Mouse (Mus musculus) midbrain, postnatal 0 days (tissue): ENCODE data around the gene Lsm3. TPM values are rescaled to one million over a fixed set of nuclear protein-coding genes. Genes with fewer than 3 reads are reported as not detected.

Experiments used
- ATAC-seq: fragments of 200-750 bp; cut with Nextera tagmentation; 2 replicates; pipeline ENCODE4 v1.8.0; 2017; ENCODE audit warnings: moderate number of reproducible peaks, mild to moderate bottlenecking, moderate TSS enrichment, moderate library complexity; ENCODE audit not compliant: low FRiP score
- DNase-seq: peaks from one replicate; pipeline ENCODE4 v3.0.0-alpha.2; 2015; ENCODE audit warnings: low spot score
- H3K27ac ChIP-seq: fragments of 300-500 bp; sonication (generic); 2 replicates; pipeline ENCODE4 v1.5.1; 2014; ENCODE audit warnings: low read depth, mild to moderate bottlenecking, low read length, mixed read lengths
- H3K27me3 ChIP-seq: fragments of 300-500 bp; sonication (generic); 2 replicates; pipeline ENCODE4 v1.6.1; 2014; ENCODE audit warnings: low read length, control low read depth, mixed read lengths; ENCODE audit not compliant: insufficient read depth
- H3K36me3 ChIP-seq: fragments of 300-500 bp; sonication (generic); 2 replicates; pipeline ENCODE4 v1.6.1; 2014; ENCODE audit warnings: low read length, control low read depth, mixed read lengths; ENCODE audit not compliant: insufficient read depth
- H3K4me1 ChIP-seq: fragments of 300-500 bp; sonication (generic); 2 replicates; pipeline ENCODE4 v1.6.1; 2014; ENCODE audit warnings: mild to moderate bottlenecking, control low read depth, antibody characterized with exemption, low read length, mixed read lengths; ENCODE audit not compliant: insufficient read depth
- H3K4me2 ChIP-seq: fragments of 300-500 bp; sonication (generic); 2 replicates; pipeline ENCODE4 v1.6.1; 2014; ENCODE audit warnings: low read depth, mild to moderate bottlenecking, low read length, mixed read lengths; ENCODE audit not compliant: poor library complexity, severe bottlenecking
- H3K4me3 ChIP-seq: fragments of 300-500 bp; sonication (generic); 2 replicates; pipeline ENCODE4 v1.5.1; 2014; ENCODE audit warnings: low read depth, mild to moderate bottlenecking, low read length, moderate library complexity
- H3K9ac ChIP-seq: fragments of 300-500 bp; sonication (generic); replicated peaks from 2 replicates; pipeline ENCODE4 v1.6.1; 2014; ENCODE audit warnings: mild to moderate bottlenecking, low read length, moderate library complexity, mixed read lengths; ENCODE audit not compliant: poor library complexity, severe bottlenecking
- H3K9me3 ChIP-seq: fragments of 300-500 bp; sonication (generic); 2 replicates; pipeline ENCODE4 v1.6.1; 2016; ENCODE audit warnings: low read length, control low read depth
- CTCF ChIP-seq: IDR thresholded peaks from 2 replicates; pipeline ENCODE4 v1.5.1; 2016; ENCODE audit warnings: antibody characterized with exemption, mild to moderate bottlenecking
- WGBS: fragments of 180-500 bp; shearing (Covaris S2); extraction: QIAGEN DNeasy Blood & Tissue Kit; methylation state at CpG from one replicate; pipeline ENCODE4 v1.1.7; 2014; 5-methylcytosine and 5-hydroxymethylcytosine counted together
- polyA plus RNA-seq: library from polyadenylated mRNA; unstranded; fragments of >200 nt; fragmentation: Nextera tagmentation; extraction: Ambion mirVana; gene quantifications from 2 replicates; pipeline ENCODE4 v1.2.1, GENCODE M21; 2015
- total RNA-seq: library from RNA; depleted of rRNA; stranded (reverse); fragments of >200 nt; gene quantifications from 2 replicates; pipeline ENCODE4 v1.2.3, GENCODE M21; 2014

Gene Lsm3
- total and polyA plus RNA-seq, 2 experiments from 2014 or later: 38.6 to 169 TPM

GRCm38 (mm10) chr6:91514737-91515362 is 878 bp upstream of the Lsm3 start:
- TF ChIP-seq CTCF: no peak
- 28% methylated on average over 10 of the region's 10 CpGs for WGBS
- DNase-seq: no peak

GRCm38 (mm10) chr6:91518454-91519020 is 2.8 kb downstream of the Lsm3 start:
- no peak overlapping the region for H3K4me2 ChIP-seq
- ATAC-seq (no peak), DNase-seq (no peak)
- H3K27ac ChIP-seq: no peak overlapping the region
- H3K36me3 ChIP-seq: peaks cover 49% of the 10 kb centered on the region
- no peak for TF ChIP-seq CTCF
- WGBS: 93% methylated on average over 7 of the region's 7 CpGs
- no peak overlapping the region for H3K4me3 ChIP-seq
- no peaks in the 10 kb centered on the region for H3K27me3 ChIP-seq
- no peaks in the 10 kb centered on the region for H3K9me3 ChIP-seq
- no peak overlapping the region for H3K9ac ChIP-seq
- no peaks in the 10 kb centered on the region for H3K4me1 ChIP-seq

More at GRCm38 (mm10) chr6:91514737-91515362, 878 bp upstream of the Lsm3 start:
- Histone ChIP-seq H3K4me2 (peak overlapping the region; percentile 74), H3K4me1 (no peaks in the 10 kb centered on the region), H3K36me3 (peaks cover 15% of the 10 kb centered on the region), H3K9ac (peak overlapping the region; percentile 87), H3K27ac (no peak overlapping the region), H3K9me3 (no peaks in the 10 kb centered on the region), H3K27me3 (no peaks in the 10 kb centered on the region), H3K4me3 (peak overlapping the region; percentile 87)
- ATAC-seq: no peak; the same call in 1 of the 2 replicates

DNA sequence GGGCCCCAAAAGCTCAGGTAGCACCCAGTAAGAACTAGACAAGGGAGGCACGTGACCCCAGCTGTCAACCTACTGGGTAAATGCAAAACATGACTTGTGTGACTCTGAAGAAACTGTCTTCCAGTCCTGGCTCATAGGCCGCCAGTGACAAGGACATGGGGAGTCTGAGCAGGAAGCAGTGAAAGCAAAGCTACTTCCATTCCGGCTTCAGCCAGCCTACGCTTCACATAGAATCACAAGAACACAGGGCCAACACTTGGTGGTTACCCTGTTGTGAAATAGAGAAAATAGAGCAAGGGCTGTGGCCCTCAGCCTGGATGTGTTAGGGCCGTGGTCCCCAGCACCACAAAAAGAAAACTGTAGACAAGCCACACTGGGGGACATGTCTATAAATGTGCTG is 7.1 kb downstream of the Lsm3 start:
- ATAC-seq (no peak), DNase-seq (no peak)
- Histone ChIP-seq H3K4me1 (no peaks in the 10 kb centered on the region), H3K27ac (no peak overlapping the region), H3K4me2 (no peak overlapping the region), H3K4me3 (no peak overlapping the region), H3K9ac (no peak overlapping the region), H3K9me3 (no peaks in the 10 kb centered on the region), H3K36me3 (peaks cover 61% of the 10 kb centered on the region), H3K27me3 (no peaks in the 10 kb centered on the region)
- WGBS: 93% methylated on average over 5 of the region's 5 CpGs
- TF ChIP-seq CTCF: no peak

- peaks cover 43% of the 10 kb centered on the region for H3K36me3 ChIP-seq
- DNase-seq: no peak
- no peak overlapping the region for H3K4me3 ChIP-seq
- no peaks in the 10 kb centered on the region for H3K9me3 ChIP-seq
- 89% methylated on average over 4 of the region's 4 CpGs for WGBS
- H3K27ac ChIP-seq: no peak overlapping the region
- TF ChIP-seq CTCF: no peak
- no peaks in the 10 kb centered on the region for H3K4me1 ChIP-seq
- no peaks in the 10 kb centered on the region for H3K27me3 ChIP-seq
- no peak overlapping the region for H3K9ac ChIP-seq
- H3K4me2 ChIP-seq: no peak overlapping the region
- ATAC-seq: no peak
These were observed 9.8 kb downstream of the Lsm3 start for GRCm38 (mm10) chr6:91525544-91525943.

DNA sequence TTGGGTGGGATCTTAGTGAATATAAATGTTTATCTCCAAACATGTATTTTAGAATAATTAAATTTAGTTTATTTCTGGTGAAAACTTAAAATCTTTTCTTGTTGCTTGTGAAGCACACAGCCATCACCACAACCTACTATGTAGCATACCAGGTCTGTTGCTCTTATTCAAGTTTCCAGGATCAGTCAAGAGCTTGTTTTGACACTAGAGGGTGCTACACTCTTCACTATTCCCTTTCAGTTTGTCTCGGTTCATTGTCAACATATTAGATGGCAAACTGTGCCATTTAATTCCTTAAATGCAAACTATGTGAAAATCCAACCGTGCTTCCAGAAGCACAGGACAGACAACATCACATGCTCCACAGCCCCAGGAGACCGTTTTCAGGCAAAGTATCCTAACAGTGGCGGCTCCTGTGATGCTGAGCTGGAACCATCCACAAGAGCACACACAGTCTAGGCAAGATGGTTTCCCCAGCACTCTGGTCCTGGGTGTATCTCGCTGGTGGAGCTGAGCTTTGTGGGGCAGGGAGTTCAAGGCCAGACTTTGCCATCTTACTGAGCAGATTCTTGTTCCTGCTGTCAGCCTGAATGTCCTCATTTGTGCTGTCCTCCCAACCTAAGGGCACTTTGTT is 11.6 kb downstream of the Lsm3 start:
- TF ChIP-seq CTCF: peak; percentile 90
- WGBS: 42% methylated on average over 5 of the region's 5 CpGs
- peak; percentile 84 for DNase-seq
- H3K27me3 ChIP-seq: no peaks in the 10 kb centered on the region
- H3K36me3 ChIP-seq: peaks cover 25% of the 10 kb centered on the region
- H3K9me3 ChIP-seq: no peaks in the 10 kb centered on the region
- no peak overlapping the region for H3K27ac ChIP-seq
- no peaks in the 10 kb centered on the region for H3K4me1 ChIP-seq
- ATAC-seq: peak; percentile 58; the same call in 1 of the 2 replicates
- no peak overlapping the region for H3K4me2 ChIP-seq
- H3K9ac ChIP-seq: no peak overlapping the region
- H3K4me3 ChIP-seq: no peak overlapping the region

DNA sequence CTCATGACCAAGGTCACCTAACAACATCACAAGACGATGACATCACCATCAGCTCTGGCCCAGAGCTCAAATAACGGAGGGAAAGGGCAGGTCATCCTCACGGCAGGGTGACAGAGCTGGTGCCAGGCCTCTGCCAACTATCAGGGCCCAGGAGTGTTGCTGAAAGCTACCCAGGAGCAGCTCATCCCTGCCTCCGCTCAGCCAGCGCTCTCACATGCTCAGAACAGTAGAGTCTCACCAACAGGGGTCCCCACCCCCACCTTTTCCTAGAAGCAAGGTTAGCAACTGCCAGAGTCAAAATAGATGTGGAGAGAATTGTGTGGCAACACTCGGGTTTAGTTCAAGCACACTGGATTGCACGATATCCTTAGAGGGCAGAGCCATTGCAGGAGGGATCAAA is 12.5 kb downstream of the Lsm3 start:
- ATAC-seq: no peak
- Histone ChIP-seq H3K9ac (no peak overlapping the region), H3K4me3 (no peak overlapping the region), H3K27ac (no peak overlapping the region), H3K4me1 (no peaks in the 10 kb centered on the region), H3K4me2 (no peak overlapping the region), H3K36me3 (peaks cover 17% of the 10 kb centered on the region), H3K27me3 (no peaks in the 10 kb centered on the region), H3K9me3 (no peaks in the 10 kb centered on the region)
- no peak for TF ChIP-seq CTCF
- WGBS: 89% methylated on average over 7 of the region's 7 CpGs
- no peak for DNase-seq
